Mouse (Mus musculus) bone marrow, adult 2 months (tissue): ENCODE results near the gene Cd5.

Experiments
- CTCF ChIP-seq: fragments of 200-500 bp; IDR thresholded peaks from 2 replicates; pipeline ENCODE4 v1.5.1; 2011; ENCODE audit warnings: low read length, control low read depth; ENCODE audit not compliant: control insufficient read depth, insufficient read depth
- POLR2A ChIP-seq: fragments of 200-500 bp; IDR thresholded peaks from 2 replicates; pipeline ENCODE4 v1.6.1; 2011; ENCODE audit warnings: low read depth, mild to moderate bottlenecking, control low read depth, low read length, borderline replicate concordance; ENCODE audit not compliant: control insufficient read depth

DNA sequence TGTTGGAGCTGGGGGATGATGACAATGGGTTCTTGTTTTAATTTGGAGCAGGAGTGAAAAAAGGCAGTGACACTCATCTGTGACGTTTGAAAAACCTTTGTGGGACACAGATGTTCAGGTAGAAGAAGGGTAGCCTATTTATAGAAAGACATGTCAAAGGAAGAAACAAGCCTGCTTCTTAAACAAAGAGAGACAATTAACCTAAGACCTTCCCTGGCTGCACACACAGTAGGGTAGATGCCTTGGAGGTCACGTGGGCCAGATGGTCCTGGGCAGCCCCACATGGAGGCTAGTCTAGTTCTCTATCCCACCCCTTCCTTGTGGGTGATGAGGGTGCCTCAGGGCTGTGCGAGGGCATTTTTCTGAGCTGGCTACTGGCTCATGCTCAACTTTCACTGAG is 45.3 kb upstream of the Cd5 start:
- TF ChIP-seq CTCF (no peak), POLR2A (no peak)
